Mouse (Mus musculus) embryonic facial prominence, embryonic 13.5 days (tissue): ENCODE data around the gene Arhgef39. TPM values are rescaled to one million over a fixed set of nuclear protein-coding genes. Genes with fewer than 3 reads are reported as not detected.

Experiments
- ATAC-seq: fragments of 200-750 bp; cut with Nextera tagmentation; 2 replicates; pipeline ENCODE4 v1.8.0; 2017; ENCODE audit warnings: low read depth; ENCODE audit not compliant: insufficient number of reproducible peaks, insufficient read depth, low FRiP score, low TSS enrichment
- H3K27ac ChIP-seq: fragments of 300-500 bp; sonication (generic); 2 replicates; pipeline ENCODE4 v1.5.1; 2015; ENCODE audit warnings: moderate library complexity, mild to moderate bottlenecking, inconsistent platforms
- H3K27me3 ChIP-seq: fragments of 300-500 bp; sonication (generic); 2 replicates; pipeline ENCODE4 v1.6.1; 2015; ENCODE audit warnings: mild to moderate bottlenecking, inconsistent platforms
- H3K36me3 ChIP-seq: fragments of 300-500 bp; sonication (generic); 2 replicates; pipeline ENCODE4 v1.6.1; 2015; ENCODE audit warnings: mild to moderate bottlenecking, inconsistent platforms
- H3K4me1 ChIP-seq: fragments of 300-500 bp; sonication (generic); 2 replicates; pipeline ENCODE4 v1.6.1; 2015; ENCODE audit warnings: inconsistent platforms
- H3K4me2 ChIP-seq: fragments of 300-500 bp; sonication (generic); 2 replicates; pipeline ENCODE4 v1.6.1; 2015; ENCODE audit warnings: moderate library complexity, mild to moderate bottlenecking, inconsistent platforms
- H3K4me3 ChIP-seq: fragments of 300-500 bp; sonication (generic); 2 replicates; pipeline ENCODE4 v1.5.1; 2015; ENCODE audit warnings: mild to moderate bottlenecking, inconsistent platforms
- H3K9ac ChIP-seq: fragments of 300-500 bp; sonication (generic); 2 replicates; pipeline ENCODE4 v1.6.1; 2015; ENCODE audit warnings: mild to moderate bottlenecking, inconsistent platforms
- H3K9me3 ChIP-seq: fragments of 300-500 bp; sonication (generic); 2 replicates; pipeline ENCODE4 v1.6.1; 2016; ENCODE audit warnings: inconsistent platforms
- WGBS: fragments of 180-500 bp; shearing (Covaris S2); methylation state at CpG from one replicate; pipeline ENCODE4 v1.1.7; 2015; ENCODE audit warnings: mixed read lengths; 5-methylcytosine and 5-hydroxymethylcytosine counted together
- polyA plus RNA-seq: library from polyadenylated mRNA; unstranded; fragments of >200 nt; fragmentation: Nextera tagmentation; extraction: Ambion mirVana; gene quantifications from 2 replicates; pipeline ENCODE4 v1.2.1, GENCODE M21; 2015

The Arhgef39 gene
- polyA plus RNA-seq, 1 experiment from 2014 or later, result 45.7 TPM

GRCm38 (mm10) chr4:43452315-43452714, 47.2 kb downstream of the Arhgef39 start:
- no peak overlapping the region for H3K4me3 ChIP-seq
- H3K4me1 ChIP-seq, result peaks cover 22% of the 10 kb centered on the region
- 57% methylated on average over 11 of the region's 11 CpGs for WGBS
- no peak overlapping the region for H3K9ac ChIP-seq
- peaks cover 14% of the 10 kb centered on the region for H3K36me3 ChIP-seq
- no peaks in the 10 kb centered on the region for H3K9me3 ChIP-seq
- ATAC-seq, result no peak
- H3K27me3 ChIP-seq, result peaks cover 32% of the 10 kb centered on the region
- no peak overlapping the region for H3K27ac ChIP-seq
- no peak overlapping the region for H3K4me2 ChIP-seq

- no peak for ATAC-seq
- H3K9me3 ChIP-seq, result no peaks in the 10 kb centered on the region
Measured at GRCm38 (mm10) chr4:43448554-43448953, 50.9 kb downstream of the Arhgef39 start.

GRCm38 (mm10) chr4:43447251-43447650, 52.2 kb downstream of the Arhgef39 start:
- Histone ChIP-seq H3K9ac (no peak overlapping the region), H3K9me3 (no peaks in the 10 kb centered on the region), H3K4me3 (no peak overlapping the region), H3K4me2 (no peak overlapping the region), H3K27me3 (peaks cover 2% of the 10 kb centered on the region), H3K4me1 (peaks cover 18% of the 10 kb centered on the region), H3K27ac (no peak overlapping the region), H3K36me3 (peaks cover 40% of the 10 kb centered on the region)
- 84% methylated on average over 13 of the region's 13 CpGs for WGBS
- ATAC-seq, result no peak

More at GRCm38 (mm10) chr4:43448554-43448953, 50.9 kb downstream of the Arhgef39 start:
- H3K36me3 ChIP-seq, result peaks cover 40% of the 10 kb centered on the region
- 87% methylated on average over 3 of the region's 3 CpGs for WGBS
- no peak overlapping the region for H3K9ac ChIP-seq
- H3K4me1 ChIP-seq, result peaks cover 24% of the 10 kb centered on the region
- H3K4me2 ChIP-seq, result no peak overlapping the region
- no peak overlapping the region for H3K4me3 ChIP-seq
- H3K27ac ChIP-seq, result no peak overlapping the region
- peaks cover 14% of the 10 kb centered on the region for H3K27me3 ChIP-seq

Other genes starting within 250 kb of the Arhgef39 start
- 0.41 and 0.62 TPM in 2 replicates for gene Atp8b5, start 232.5 kb downstream of the Arhgef39 start, polyA plus RNA-seq
- 13.1 and 17.2 TPM in 2 replicates for gene Rusc2, start 117.7 kb downstream of the Arhgef39 start, polyA plus RNA-seq
- gene Fam166b, start 70.6 kb downstream of the Arhgef39 start, polyA plus RNA-seq, result 0.20 TPM in 1 of 2 replicates, not detected in the other
- gene Tesk1, start 57.8 kb downstream of the Arhgef39 start, polyA plus RNA-seq, result 7.0 and 8.8 TPM in 2 replicates
- 3.2 and 3.8 TPM in 2 replicates for gene Cd72, start 45.1 kb downstream of the Arhgef39 start, polyA plus RNA-seq
- gene Sit1, start 16.0 kb downstream of the Arhgef39 start, polyA plus RNA-seq, result not detected in 2 replicates
- gene Ccdc107, start 6.8 kb downstream of the Arhgef39 start, polyA plus RNA-seq, result 66.2 and 73.4 TPM in 2 replicates
- gene Car9, start 7.3 kb upstream of the Arhgef39 start, polyA plus RNA-seq, result 0.81 and 1.5 TPM in 2 replicates
- 130 and 141 TPM in 2 replicates for gene Tpm2, start 24.1 kb upstream of the Arhgef39 start, polyA plus RNA-seq
- gene Creb3, start 62.6 kb upstream of the Arhgef39 start, polyA plus RNA-seq, result 48.9 and 54.9 TPM in 2 replicates
- 69.5 and 75.0 TPM in 2 replicates for gene Tln1, start 63.0 kb upstream of the Arhgef39 start, polyA plus RNA-seq
- gene Rgp1, start 79.0 kb upstream of the Arhgef39 start, polyA plus RNA-seq, result 37.1 and 39.7 TPM in 2 replicates
- 22.5 and 24.2 TPM in 2 replicates for gene Gba2, start 79.2 kb upstream of the Arhgef39 start, polyA plus RNA-seq
- gene Msmp, start 84.8 kb upstream of the Arhgef39 start, polyA plus RNA-seq, result 0.97 and 1.4 TPM in 2 replicates
- 18.2 and 19.1 TPM in 2 replicates for gene Npr2, start 132.2 kb upstream of the Arhgef39 start, polyA plus RNA-seq
- gene Spag8, start 153.9 kb upstream of the Arhgef39 start, polyA plus RNA-seq, result 1.1 and 1.8 TPM in 2 replicates
- gene Hint2, start 156.8 kb upstream of the Arhgef39 start, polyA plus RNA-seq, result 74.2 and 92.1 TPM in 2 replicates
- 7.2 and 8.4 TPM in 2 replicates for gene Tmem8b, start 169.3 kb upstream of the Arhgef39 start, polyA plus RNA-seq
- 3.4 and 4.2 TPM in 2 replicates for gene Fam221b, start 169.4 kb upstream of the Arhgef39 start, polyA plus RNA-seq
- not detected in 2 replicates for gene Olfr70, start 201.1 kb upstream of the Arhgef39 start, polyA plus RNA-seq
- gene Olfr71, start 210.6 kb upstream of the Arhgef39 start, polyA plus RNA-seq, result not detected in 2 replicates
- gene Hrct1, start 227.5 kb upstream of the Arhgef39 start, polyA plus RNA-seq, result 0.18 and 0.23 TPM in 2 replicates
- 0.06 and 0.17 TPM in 2 replicates for gene Spaar, start 230.3 kb upstream of the Arhgef39 start, polyA plus RNA-seq